Mouse (Mus musculus): Measurements from ENCODE around the gene Upk3a. TPM values are rescaled to one million over a fixed set of nuclear protein-coding genes. Genes with fewer than 3 reads are reported as not detected.

Upk3a gene
- polyA plus RNA-seq, 1 experiment from 2014 or later = 0.33 TPM

DNA sequence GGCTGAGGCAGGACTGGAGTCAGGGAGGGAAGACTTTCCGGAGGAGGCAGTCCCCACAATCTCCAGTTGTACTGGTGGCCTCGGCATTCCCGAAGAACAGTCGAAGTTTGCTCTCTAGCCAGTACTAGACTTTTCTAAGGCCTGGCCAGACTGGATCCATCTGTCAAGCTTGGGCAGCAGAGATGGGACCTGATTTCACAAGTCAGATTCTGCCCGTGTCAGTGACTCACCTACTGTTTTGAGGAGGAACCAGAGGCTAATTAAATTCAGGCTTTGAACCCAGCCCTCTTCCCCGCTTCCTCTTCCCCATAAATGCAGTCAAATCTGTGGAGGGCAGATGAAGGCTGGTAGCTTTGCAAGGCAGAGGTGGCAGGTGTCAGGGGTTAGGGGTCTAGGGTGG, 21.9 kb upstream of the Upk3a start:
- Histone ChIP-seq H3K9ac (replicated peaks; ENCODE audit: low read length) (no peak overlapping the region), H3K4me3 (replicated peaks; ENCODE audit: low read depth, low read length) (no peak overlapping the region), H3K4me1 (ENCODE audit: control insufficient read depth, insufficient read depth, low read length) (no peaks in the 10 kb centered on the region), H3K4me2 (ENCODE audit: low read length) (no peak overlapping the region), H3K27ac (replicated peaks; ENCODE audit: low read depth, low read length) (no peak overlapping the region), H3K27me3 (ENCODE audit: control insufficient read depth, insufficient read depth, low read length) (no peaks in the 10 kb centered on the region), H3K9me3 (ENCODE audit: control insufficient read depth, low read length) (no peaks in the 10 kb centered on the region), H3K36me3 (ENCODE audit: control insufficient read depth, insufficient read depth, low read length) (no peaks in the 10 kb centered on the region)
- 51% methylated on average over 6 of the region's 6 CpGs for WGBS
- ATAC-seq (ENCODE audit: low FRiP score, low TSS enrichment) = no peak
- no peak for DNase-seq

DNA sequence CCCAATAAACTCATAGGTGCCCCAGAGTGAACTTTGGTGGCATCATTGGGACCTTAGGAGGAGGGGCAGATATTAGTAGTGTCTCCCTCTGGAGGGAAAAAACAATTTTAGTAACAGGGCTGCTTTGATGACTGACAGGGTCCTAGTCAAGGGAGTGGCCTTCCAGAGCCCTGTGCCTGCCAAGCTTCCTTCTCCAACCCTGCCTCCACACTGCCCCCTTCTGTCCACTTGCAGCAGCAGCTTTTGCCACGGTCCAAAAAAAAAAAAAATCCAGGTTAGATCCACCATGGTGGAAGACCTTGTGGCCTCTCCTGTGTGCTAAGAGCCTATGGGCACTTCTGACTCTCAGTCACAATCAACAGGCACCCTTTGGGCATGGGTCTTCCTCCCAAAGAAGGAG, 21.0 kb upstream of the Upk3a start:
- Histone ChIP-seq H3K27ac (replicated peaks; ENCODE audit: low read depth, low read length) (no peak overlapping the region), H3K9ac (replicated peaks; ENCODE audit: low read length) (no peak overlapping the region), H3K4me1 (ENCODE audit: control insufficient read depth, insufficient read depth, low read length) (no peaks in the 10 kb centered on the region), H3K4me2 (ENCODE audit: low read length) (no peak overlapping the region), H3K9me3 (ENCODE audit: control insufficient read depth, low read length) (no peaks in the 10 kb centered on the region), H3K36me3 (ENCODE audit: control insufficient read depth, insufficient read depth, low read length) (no peaks in the 10 kb centered on the region), H3K27me3 (ENCODE audit: control insufficient read depth, insufficient read depth, low read length) (no peaks in the 10 kb centered on the region), H3K4me3 (replicated peaks; ENCODE audit: low read depth, low read length) (no peak overlapping the region)
- DNase-seq (peak; percentile 61), ATAC-seq (ENCODE audit: low FRiP score, low TSS enrichment) (no peak)
- WGBS = 5% methylated on average over 1 of the region's 1 CpGs

DNA sequence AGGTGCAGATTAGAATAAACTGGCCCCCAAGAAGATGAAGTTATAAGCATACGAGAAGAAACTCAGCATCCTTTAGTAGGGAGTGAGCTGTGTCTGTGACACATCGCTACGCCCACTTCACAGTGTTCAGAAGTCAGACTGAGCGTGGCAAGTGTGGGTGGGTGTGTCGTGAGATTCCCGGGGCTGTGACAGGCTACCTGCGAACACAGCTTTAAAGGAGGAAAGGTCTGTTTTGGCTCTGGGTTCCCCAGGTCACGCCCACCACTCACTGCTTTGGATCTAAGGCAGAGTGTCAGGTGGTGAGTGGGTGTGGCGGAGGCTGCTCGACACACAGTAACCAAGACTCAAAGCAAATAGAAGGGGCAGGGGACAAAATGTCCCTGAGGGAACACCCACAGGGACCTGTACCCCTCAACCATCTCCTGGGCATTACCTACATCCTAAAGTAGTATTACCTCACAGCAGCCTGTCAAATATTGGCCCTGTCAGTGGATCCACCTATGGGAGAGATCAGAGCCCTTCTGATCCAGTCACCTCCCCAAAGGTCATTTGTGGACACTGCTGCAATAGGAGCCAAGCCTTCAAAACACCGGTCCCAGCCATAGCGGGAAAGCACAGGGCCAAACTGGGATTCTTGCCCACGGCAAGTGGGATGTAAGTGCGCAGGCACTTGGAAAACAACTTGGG, 19.0 kb upstream of the Upk3a start:
- 74% methylated on average over 14 of the region's 14 CpGs for WGBS
- no peak overlapping the region for H3K27ac ChIP-seq (replicated peaks; ENCODE audit: low read depth, low read length)
- H3K4me3 ChIP-seq (replicated peaks; ENCODE audit: low read depth, low read length) = no peak overlapping the region
- H3K4me1 ChIP-seq (ENCODE audit: control insufficient read depth, insufficient read depth, low read length) = no peaks in the 10 kb centered on the region
- DNase-seq = no peak
- H3K27me3 ChIP-seq (ENCODE audit: control insufficient read depth, insufficient read depth, low read length) = 0 out of 2 replicates have a peak, but pooled peaks cover 8% of the 10 kb centered on the region
- no peaks in the 10 kb centered on the region for H3K36me3 ChIP-seq (ENCODE audit: control insufficient read depth, insufficient read depth, low read length)
- no peak overlapping the region for H3K4me2 ChIP-seq (ENCODE audit: low read length)
- no peak overlapping the region for H3K9ac ChIP-seq (replicated peaks; ENCODE audit: low read length)
- no peak for ATAC-seq (ENCODE audit: low FRiP score, low TSS enrichment)
- no peaks in the 10 kb centered on the region for H3K9me3 ChIP-seq (ENCODE audit: control insufficient read depth, low read length)

DNA sequence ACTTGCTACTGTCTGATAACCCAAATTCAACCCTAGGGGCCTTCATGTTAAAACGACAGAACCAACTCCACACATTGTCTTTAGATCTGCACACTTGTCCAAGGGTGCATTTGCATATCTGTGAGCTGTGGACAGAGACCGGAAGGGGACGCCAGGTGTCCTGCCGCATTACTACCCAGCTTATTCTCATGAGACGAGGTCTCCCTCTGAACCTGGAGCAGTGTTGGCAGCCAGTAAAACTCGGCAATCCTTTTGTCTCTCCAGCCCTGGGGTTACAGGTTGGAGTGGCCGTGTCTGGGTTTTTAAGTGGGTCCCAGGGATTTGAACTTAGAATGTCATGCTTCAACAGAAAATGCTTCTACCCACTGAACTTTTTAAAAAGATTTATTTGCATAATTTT, 17.0 kb upstream of the Upk3a start:
- DNase-seq (no peak), ATAC-seq (ENCODE audit: low FRiP score, low TSS enrichment) (no peak)
- no peak overlapping the region for H3K4me2 ChIP-seq (ENCODE audit: low read length)
- no peaks in the 10 kb centered on the region for H3K9me3 ChIP-seq (ENCODE audit: control insufficient read depth, low read length)
- H3K9ac ChIP-seq (replicated peaks; ENCODE audit: low read length) = no peak overlapping the region
- 56% methylated on average over 7 of the region's 7 CpGs for WGBS
- H3K4me3 ChIP-seq (replicated peaks; ENCODE audit: low read depth, low read length) = no peak overlapping the region
- 0 out of 2 replicates have a peak, but pooled peaks cover 8% of the 10 kb centered on the region for H3K27me3 ChIP-seq (ENCODE audit: control insufficient read depth, insufficient read depth, low read length)
- H3K36me3 ChIP-seq (ENCODE audit: control insufficient read depth, insufficient read depth, low read length) = no peaks in the 10 kb centered on the region
- H3K4me1 ChIP-seq (ENCODE audit: control insufficient read depth, insufficient read depth, low read length) = no peaks in the 10 kb centered on the region
- H3K27ac ChIP-seq (replicated peaks; ENCODE audit: low read depth, low read length) = no peak overlapping the region

DNA sequence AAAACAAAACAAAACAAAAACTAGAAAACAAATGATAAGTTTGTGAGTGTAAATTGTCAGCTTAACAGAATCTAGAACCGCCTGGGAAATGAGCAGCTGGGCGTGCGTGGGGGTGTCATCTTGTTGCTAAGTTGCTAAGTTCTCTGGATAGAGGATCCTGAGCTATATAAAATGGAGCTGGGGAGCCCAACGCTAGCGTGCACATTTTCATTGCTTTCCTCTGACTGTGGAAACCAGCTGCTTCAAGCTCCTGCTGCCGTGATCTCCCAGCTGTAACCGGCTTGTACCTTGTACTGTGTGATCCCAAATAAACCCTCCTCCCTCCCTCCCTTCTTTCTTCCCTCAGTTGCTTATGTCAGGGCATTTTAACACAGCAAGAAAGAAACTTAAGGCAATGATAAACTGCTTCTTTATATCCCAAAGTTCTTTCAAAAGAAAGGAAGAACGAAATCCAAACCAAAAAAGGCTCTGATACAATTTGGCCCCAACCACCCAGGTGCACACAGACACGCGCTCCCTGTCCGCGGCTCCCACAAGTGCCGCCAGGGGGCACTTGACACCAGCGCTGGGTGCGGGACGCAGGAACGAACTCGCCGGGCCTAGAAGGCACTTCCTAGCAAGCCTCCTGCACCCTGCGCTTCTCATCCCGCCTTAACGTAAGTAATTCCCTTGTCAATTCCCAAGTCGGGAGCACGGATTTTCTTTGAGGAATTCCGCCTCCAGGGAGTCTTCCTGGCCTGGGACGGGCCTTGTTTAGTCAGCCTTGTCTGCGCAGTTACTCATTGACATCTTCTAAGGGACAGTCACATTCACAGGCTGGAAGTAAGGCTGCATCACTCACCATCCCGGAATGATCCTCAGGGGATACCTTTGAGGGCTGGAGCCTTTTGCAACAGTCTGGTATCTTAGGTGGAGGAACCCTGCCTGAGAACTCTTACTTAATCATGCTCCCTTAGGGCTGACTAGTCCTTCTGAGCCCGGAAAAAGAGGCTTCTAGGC, 15.7 kb upstream of the Upk3a start:
- no peak overlapping the region for H3K27ac ChIP-seq (replicated peaks; ENCODE audit: low read depth, low read length)
- H3K4me2 ChIP-seq (ENCODE audit: low read length) = no peak overlapping the region
- H3K9me3 ChIP-seq (ENCODE audit: control insufficient read depth, low read length) = no peaks in the 10 kb centered on the region
- DNase-seq = peak; percentile 89
- H3K36me3 ChIP-seq (ENCODE audit: control insufficient read depth, insufficient read depth, low read length) = no peaks in the 10 kb centered on the region
- H3K27me3 ChIP-seq (ENCODE audit: control insufficient read depth, insufficient read depth, low read length) = 0 out of 2 replicates have a peak, but pooled peaks cover 8% of the 10 kb centered on the region
- no peak for ATAC-seq (ENCODE audit: low FRiP score, low TSS enrichment)
- 19% methylated on average over 29 of the region's 29 CpGs for WGBS
- no peaks in the 10 kb centered on the region for H3K4me1 ChIP-seq (ENCODE audit: control insufficient read depth, insufficient read depth, low read length)
- H3K4me3 ChIP-seq (replicated peaks; ENCODE audit: low read depth, low read length) = no peak overlapping the region
- H3K9ac ChIP-seq (replicated peaks; ENCODE audit: low read length) = no peak overlapping the region

DNA sequence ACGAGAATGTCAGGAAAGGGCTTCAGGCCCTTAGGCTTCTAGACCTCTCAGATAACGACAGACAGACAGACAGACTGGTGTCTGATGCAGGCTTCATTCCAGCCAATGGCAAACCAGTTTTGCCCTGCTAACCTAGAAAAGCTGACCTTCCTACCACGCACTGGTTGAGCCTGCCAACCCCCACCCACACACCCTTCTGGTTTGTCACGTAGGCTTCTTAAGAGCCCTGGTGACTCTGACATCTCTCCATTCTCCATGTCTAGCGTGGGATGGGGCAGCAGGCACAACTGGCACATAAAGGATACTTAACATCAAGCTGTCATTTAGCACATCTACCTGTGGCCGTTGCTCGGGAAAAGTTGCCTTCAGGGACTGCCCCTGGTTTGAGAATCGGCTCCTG, 7.3 kb upstream of the Upk3a start:
- Histone ChIP-seq H3K4me2 (ENCODE audit: low read length) (no peak overlapping the region), H3K4me1 (ENCODE audit: control insufficient read depth, insufficient read depth, low read length) (no peaks in the 10 kb centered on the region), H3K4me3 (replicated peaks; ENCODE audit: low read depth, low read length) (no peak overlapping the region), H3K9me3 (ENCODE audit: control insufficient read depth, low read length) (no peaks in the 10 kb centered on the region), H3K27me3 (ENCODE audit: control insufficient read depth, insufficient read depth, low read length) (no peaks in the 10 kb centered on the region), H3K36me3 (ENCODE audit: control insufficient read depth, insufficient read depth, low read length) (no peaks in the 10 kb centered on the region), H3K27ac (replicated peaks; ENCODE audit: low read depth, low read length) (no peak overlapping the region), H3K9ac (replicated peaks; ENCODE audit: low read length) (no peak overlapping the region)
- ATAC-seq (ENCODE audit: low FRiP score, low TSS enrichment) (no peak), DNase-seq (no peak)
- 86% methylated on average over 8 of the region's 8 CpGs for WGBS

DNA sequence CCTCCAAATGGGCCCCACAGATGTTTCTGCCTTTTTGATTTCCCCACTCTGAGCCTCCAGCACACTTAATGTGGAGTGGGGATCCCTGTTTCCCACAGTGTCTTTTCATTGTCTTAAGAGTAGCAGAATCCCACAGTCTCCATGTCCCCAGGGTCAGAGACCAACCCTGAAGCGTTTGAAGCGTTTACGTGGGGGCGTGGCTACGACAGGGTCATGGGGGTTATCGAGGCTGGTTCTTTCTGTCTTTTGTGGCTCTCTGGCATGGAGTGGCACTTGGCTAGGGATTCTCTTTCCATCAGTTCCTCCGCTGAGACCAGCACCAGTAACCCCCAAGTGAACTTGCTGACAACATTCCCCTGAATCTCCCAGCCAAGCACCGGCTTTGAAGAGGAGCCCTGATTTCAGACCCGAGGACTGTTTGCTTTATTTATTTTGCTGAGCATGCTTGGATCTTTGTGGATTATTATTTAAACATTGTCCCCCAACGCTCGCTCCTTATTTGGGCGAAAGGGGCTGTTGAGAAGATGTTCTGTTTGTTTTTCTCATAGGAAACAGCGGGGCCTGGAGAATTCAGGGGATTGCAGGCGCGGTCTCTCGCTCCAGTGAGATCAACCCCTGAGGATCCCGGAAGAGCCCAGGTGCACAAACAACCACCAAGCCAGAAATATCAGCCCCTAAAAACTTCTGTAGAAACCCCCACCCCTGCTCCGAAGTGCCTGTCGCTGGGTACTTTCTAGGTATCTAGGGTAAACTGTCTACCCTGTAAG, 4.9 kb upstream of the Upk3a start:
- H3K4me3 ChIP-seq (replicated peaks; ENCODE audit: low read depth, low read length) = no peak overlapping the region
- H3K27me3 ChIP-seq (ENCODE audit: control insufficient read depth, insufficient read depth, low read length) = no peaks in the 10 kb centered on the region
- WGBS = 39% methylated on average over 19 of the region's 19 CpGs
- no peak overlapping the region for H3K27ac ChIP-seq (replicated peaks; ENCODE audit: low read depth, low read length)
- no peak overlapping the region for H3K9ac ChIP-seq (replicated peaks; ENCODE audit: low read length)
- 0 out of 2 replicates have a peak, but pooled peaks cover 4% of the 10 kb centered on the region for H3K4me1 ChIP-seq (ENCODE audit: control insufficient read depth, insufficient read depth, low read length)
- no peaks in the 10 kb centered on the region for H3K9me3 ChIP-seq (ENCODE audit: control insufficient read depth, low read length)
- no peak overlapping the region for H3K4me2 ChIP-seq (ENCODE audit: low read length)
- DNase-seq (no peak), ATAC-seq (ENCODE audit: low FRiP score, low TSS enrichment) (no peak)
- no peaks in the 10 kb centered on the region for H3K36me3 ChIP-seq (ENCODE audit: control insufficient read depth, insufficient read depth, low read length)

DNA sequence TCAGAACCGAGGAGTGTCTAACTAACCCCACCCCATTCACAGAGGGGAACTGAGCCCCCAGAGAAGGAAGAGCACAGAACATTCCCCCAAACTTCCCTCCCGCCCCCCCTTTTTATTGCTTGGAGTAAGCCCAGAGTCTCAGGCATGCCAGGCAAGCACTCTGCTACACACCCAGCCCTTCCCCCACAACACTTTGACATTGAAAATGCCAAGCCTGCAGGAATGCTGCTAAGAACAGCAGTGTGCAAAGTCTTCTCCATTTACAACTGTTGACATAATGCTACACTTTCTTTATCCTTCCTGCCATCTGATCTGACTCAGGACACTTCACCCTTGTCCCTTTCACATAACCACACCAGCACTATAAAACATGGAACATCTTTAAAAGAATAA, 4.3 kb upstream of the Upk3a start:
- no peak overlapping the region for H3K27ac ChIP-seq (replicated peaks; ENCODE audit: low read depth, low read length)
- no peak for ATAC-seq (ENCODE audit: low FRiP score, low TSS enrichment)
- no peaks in the 10 kb centered on the region for H3K27me3 ChIP-seq (ENCODE audit: control insufficient read depth, insufficient read depth, low read length)

More for the DNA sequence above, 4.3 kb upstream of the Upk3a start:
- WGBS = 39% methylated on average over 2 of the region's 2 CpGs
- DNase-seq = peak; percentile 25
- Histone ChIP-seq H3K36me3 (ENCODE audit: control insufficient read depth, insufficient read depth, low read length) (no peaks in the 10 kb centered on the region), H3K4me3 (replicated peaks; ENCODE audit: low read depth, low read length) (no peak overlapping the region), H3K9ac (replicated peaks; ENCODE audit: low read length) (no peak overlapping the region), H3K9me3 (ENCODE audit: control insufficient read depth, low read length) (no peaks in the 10 kb centered on the region), H3K4me2 (ENCODE audit: low read length) (no peak overlapping the region), H3K4me1 (ENCODE audit: control insufficient read depth, insufficient read depth, low read length) (0 out of 2 replicates have a peak, but pooled peaks cover 8% of the 10 kb centered on the region)
